Mouse (Mus musculus): Measurements from ENCODE around the gene Gid8. TPM values are rescaled to one million over a fixed set of nuclear protein-coding genes. Genes with fewer than 3 reads are reported as not detected.
"Not testable (repeated sequence)": the region's sequence is repeated elsewhere in the genome, so short reads cannot be mapped to it uniquely, and the experiment has no call there.

Gene Gid8
- polyA plus RNA-seq, 1 experiment from 2014 or later, result 50.5 TPM

DNA sequence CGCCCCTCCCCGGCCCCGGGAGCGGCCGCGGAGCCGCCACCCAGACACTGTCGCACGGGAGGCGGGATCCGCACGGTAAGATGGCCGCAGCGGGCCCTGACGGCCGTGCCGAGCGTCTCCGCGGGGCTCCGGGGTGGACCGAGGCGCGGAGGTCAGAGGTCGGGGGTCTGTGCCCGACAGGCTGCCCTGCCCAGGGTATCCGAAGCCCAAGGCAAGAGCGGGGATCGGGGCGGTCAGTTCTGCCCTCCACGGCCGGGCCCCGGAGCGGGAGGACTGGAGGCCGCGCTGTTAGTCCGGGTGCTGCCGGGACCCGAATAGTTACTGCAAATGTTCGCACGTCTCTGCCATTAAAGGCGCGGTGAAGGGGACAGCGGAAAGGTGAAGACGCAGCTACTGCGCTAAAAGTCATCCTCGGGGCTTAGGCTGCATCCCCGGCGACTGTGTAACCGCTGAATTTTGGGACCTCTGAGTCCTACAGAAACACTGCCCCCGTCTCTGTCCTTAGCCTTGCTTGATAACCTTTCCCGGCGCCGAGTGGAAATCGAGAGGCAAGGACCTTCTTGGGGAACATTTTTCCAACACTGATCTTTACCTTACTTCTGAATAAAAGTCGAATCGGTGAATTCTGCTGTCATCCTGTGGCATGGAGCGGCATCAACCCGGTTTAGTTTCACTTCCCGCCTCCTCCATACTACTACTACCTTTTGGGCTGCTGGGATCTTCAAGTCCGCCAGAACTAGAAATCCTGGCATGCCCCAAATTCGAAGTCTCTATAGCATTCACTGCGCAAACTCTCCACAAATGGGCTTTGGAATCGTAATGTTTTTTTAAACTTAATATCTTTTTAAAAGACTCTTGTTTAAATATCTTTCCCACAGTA is 599 bp downstream of the Gid8 start:
- no peak for DNase-seq (ENCODE audit: low spot score)

- no peak for DNase-seq (ENCODE audit: low spot score)
These were observed 1.6 kb downstream of the Gid8 start for GRCm38 (mm10) chr2:180711527-180711926.

- DNase-seq (ENCODE audit: low spot score), result no peak
These were observed 2.2 kb downstream of the Gid8 start for GRCm38 (mm10) chr2:180712037-180712689.

DNA sequence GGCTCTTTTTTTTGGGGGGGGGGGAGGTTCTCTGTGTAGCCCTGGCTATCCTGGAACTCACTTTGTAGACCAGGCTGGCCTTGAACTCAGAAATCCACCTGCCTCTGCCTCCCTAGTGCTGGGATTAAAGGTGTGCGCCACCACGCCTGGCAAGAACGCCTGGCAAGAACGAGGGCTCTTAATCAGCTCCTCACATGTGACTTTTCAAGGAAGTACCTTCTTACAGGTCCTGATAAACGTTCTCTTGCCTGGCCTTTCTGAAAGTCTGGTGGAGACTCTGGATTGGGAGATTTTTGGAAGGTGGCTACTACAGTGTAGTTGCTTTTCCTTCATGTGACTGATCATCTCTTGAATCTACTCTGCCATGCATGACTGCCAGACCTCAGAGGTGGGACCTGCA is 12.8 kb downstream of the Gid8 start:
- not testable (repeated sequence) for DNase-seq (ENCODE audit: low spot score)

DNA sequence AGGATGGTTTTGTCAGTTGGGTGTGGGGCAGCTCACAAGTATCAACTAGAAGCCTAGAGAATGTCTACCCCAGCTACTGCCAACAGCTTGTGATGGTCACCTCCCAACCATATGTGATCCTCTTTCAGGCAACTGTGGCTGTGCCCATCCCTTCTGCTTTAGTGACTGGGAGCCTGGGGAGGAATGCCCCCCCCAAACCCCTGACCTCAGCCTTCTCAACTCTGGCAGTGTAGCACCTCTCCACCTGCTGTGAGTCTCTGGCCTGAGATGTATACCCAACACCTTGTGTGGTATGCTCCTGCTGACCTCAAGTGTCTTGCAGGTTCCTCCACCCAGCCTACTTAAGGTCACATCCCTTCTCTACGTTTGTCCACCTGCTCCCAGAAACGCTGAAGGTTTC is 13.9 kb downstream of the Gid8 start:
- DNase-seq (ENCODE audit: low spot score), result no peak

GRCm38 (mm10) chr2:180724585-180725413 is 14.9 kb downstream of the Gid8 start, which contains the start of gene Slc17a9:
Gene Slc17a9 (plus strand): TSS chr2:180725263.
- peak; percentile 55 for DNase-seq (ENCODE audit: low spot score)

DNA sequence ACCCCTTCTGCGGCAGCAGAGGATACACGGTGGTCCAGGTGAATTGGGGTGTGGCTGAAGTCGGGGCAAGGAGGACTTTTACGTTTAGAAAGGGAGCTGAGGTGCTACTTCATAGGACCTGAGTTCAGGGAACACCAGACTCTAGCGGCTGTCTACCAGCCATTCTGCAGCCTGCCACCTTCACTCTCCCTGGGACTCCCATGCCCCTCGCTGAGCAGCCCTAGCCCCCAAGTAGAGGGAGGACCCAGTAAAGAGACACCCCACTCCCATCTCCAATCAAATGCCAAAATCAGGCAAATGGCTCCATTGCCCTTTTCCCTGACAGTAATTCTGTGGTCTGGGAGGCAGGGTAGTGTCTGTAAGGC is 15.5 kb downstream of the Gid8 start:
- DNase-seq (ENCODE audit: low spot score), result no peak

DNA sequence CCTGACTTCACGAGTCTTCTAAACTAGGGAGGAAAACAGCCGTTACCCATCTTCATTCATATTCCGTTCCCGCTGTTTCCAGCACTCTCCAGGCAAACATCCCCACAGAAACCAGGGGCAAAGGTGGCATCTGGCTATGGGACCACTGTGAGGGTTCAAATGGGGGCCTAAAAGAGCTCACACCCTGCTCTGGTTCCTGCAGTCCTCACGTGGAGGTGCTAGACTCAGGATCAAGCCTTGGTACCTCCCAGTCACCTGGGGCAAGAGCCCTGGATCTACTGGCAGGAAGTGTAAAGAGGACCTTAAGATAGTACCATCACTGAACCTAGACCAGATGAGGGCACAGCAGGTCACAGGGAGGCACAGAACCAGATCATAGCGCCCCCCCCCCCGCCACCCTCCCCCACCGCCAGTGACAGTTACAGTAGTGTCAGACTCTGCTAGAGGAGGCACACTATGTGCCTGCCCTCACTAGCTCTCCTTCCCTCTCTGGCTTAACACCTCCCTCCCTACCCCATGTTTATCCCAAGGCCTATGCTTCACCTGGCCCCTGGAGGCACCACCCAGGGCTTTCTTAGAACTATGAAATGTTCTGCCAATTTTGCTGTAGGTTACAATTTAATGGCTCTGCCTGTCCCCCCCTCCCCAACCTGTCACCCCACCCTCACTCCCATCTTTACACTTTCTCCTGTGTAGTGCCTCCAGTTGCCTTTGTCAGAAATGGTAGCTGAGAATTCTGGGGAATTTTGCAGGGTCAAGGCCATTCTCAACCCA is 16.1 kb downstream of the Gid8 start:
- no peak for DNase-seq (ENCODE audit: low spot score)

DNA sequence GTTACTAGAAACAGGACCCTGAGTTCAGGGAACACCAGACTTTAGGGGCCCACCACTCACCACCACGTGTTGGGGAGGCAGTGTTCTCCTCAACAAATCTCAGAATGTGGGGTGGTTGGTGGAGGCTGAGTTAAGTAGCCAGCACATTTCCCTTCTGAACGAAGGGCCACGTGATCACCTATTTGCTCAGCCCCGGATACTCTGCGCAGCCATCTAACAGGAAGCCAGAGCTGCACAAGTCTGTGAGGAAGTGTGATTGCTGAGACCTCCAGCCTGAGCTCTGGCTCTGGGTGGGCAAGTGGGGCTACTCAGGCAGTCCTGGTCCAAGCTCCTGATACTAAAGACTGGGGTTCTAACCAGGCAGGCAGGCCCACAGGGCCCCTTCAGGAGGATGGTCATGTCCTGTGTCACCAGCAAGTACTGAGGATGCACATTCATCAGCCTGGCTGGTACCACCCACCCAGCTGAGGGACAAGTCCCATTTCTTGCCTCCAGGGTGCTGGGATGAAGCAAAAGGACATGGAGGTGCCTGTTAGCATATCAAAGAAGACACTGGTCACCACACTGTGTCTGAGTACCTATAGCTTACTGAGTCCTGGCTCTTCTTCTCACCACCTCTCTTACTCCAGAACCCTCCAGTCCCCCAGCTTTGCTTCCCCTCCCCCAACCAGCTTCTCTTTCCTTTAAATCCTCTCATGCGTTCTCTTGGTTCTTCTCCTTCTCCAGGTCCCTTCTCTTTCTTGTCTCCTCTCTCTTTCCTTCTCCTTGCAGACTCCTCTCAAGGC is 16.9 kb downstream of the Gid8 start:
- DNase-seq (ENCODE audit: low spot score), result peak; percentile 73

DNA sequence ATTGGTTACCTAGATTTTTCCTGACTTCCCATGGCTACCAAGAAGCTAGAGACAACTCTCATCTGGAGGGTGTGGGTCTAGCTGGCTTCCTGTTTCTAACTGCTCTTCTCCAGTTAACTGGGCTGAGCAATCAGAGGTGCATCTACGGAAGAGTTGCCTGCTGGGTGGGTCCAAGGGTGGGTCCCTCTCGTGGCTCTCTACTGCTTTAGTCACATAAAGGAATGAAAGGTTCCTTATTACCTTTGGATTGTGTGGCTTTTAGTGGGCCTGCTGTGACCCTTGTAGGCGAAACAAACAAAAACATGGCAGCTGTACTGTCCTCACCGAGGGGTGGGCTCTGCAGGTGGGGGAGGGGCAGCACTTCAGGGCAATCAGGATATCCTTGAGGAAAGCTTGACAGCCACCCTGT is 17.7 kb downstream of the Gid8 start:
- DNase-seq (ENCODE audit: low spot score), result no peak

DNA sequence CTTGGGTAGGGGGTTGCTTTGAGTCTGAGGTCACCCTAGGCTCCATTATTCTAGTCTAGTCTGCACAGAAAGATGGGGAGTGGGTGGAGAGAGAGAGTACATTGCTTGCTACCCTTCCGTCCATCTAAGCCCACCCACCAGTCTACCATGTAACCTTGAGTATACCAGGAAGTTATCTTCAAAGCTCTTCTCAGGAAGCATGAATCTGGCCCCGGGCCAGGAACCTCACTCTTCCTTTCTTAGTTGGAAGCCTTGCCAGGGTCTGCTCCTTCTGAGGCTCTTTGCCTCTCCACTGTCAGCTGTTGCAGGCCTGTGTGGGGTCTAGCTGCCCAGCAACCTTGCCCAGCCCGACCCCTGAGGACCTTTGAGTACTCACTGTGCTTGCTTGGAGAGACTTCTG is 21.1 kb downstream of the Gid8 start:
- DNase-seq (ENCODE audit: low spot score), result peak; percentile 24

DNA sequence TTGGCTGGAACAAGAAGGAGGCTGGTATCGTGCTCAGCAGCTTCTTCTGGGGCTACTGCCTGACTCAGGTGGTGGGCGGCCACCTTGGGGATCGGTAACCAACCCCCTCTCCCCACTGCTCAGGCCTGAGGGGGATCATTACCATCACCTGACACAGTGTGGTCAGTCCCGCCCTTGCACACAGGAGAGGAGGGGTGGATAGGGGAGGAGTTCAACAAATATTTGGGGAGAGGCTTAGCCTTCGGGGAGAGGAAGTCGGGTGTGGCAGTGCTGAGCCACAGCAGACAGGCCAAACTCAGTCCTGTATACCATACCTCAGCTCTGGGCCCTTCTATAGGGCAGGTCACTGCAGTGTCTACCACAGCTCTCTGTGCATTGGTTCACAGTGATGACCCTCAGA is 22.1 kb downstream of the Gid8 start:
- no peak for DNase-seq (ENCODE audit: low spot score)

- DNase-seq (ENCODE audit: low spot score), result no peak
These were observed 25.3 kb downstream of the Gid8 start for GRCm38 (mm10) chr2:180735232-180735631.

DNA sequence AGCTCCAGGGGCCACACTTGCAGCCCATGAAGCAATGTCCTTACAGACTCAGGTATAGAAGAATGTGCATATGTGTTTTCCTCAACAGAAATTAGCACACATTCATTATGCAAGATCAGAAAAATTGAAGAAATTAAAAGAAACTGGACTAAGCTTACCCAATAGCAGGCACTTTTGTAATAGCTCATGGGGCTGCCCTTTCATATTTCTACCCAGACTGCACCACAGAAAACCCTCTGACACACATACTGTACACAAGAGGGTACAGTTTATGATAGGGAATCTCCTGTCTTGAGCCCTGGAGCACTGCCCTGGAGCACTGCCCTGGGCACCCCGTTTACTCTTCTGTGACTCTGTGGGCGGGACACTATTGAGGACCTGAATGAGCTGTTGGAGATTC is 28.1 kb downstream of the Gid8 start:
- no peak for DNase-seq (ENCODE audit: low spot score)

DNA sequence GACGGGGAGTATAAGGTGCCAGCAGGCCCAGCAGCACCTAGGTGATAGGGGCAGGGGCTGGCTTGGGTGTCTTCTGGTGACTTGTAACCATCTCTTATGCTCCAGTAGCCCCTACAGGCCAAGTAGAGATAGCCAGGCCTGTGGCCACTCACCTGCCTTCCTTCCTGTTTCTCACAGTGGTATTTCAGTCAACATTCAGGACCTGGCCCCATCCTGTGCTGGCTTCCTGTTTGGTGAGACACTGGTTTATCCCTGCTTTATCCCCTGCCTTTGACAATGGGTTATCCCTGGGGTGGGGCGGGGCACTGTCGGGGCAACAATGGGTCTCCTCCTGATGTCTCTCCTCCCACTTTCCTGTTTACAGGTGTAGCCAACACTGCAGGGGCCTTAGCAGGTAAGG is 30.4 kb downstream of the Gid8 start:
- DNase-seq (ENCODE audit: low spot score), result no peak

- DNase-seq (ENCODE audit: low spot score), result no peak
These were observed 31.5 kb downstream of the Gid8 start for GRCm38 (mm10) chr2:180741421-180741820.

- DNase-seq (ENCODE audit: low spot score), result no peak
These were observed 32.9 kb downstream of the Gid8 start for GRCm38 (mm10) chr2:180742820-180743219.

DNA sequence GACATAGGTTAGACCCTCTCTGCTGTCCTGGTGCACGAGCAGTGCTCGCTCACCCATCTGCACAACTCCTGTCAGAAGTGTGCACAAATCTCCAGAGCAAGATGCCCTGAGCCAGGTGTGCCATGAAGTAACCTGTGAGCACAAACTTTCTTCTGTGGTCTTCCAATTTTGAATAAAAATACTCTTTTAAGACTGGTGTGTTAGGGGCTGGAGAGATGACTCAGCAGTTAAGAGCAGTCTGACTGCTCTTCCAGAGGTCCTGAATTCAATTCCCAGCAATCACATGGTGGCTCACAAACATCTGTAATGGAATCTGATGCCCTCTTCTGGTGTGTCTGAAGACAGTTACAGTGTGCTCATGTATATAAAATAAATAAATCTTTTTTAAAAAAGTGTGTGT is 33.4 kb downstream of the Gid8 start:
- DNase-seq (ENCODE audit: low spot score), result no peak

GRCm38 (mm10) chr2:180745248-180745927 is 35.5 kb downstream of the Gid8 start:
- peak; percentile 87 for DNase-seq (ENCODE audit: low spot score)
